Mouse (Mus musculus) midbrain, embryonic 11.5 days (tissue): ENCODE results near the gene Hip1. TPM values are rescaled to one million over a fixed set of nuclear protein-coding genes. Genes with fewer than 3 reads are reported as not detected.

Experiments used
- ATAC-seq: fragments of 200-750 bp; cut with Nextera tagmentation; 2 replicates; pipeline ENCODE4 v1.8.0; 2017; ENCODE audit warnings: moderate TSS enrichment, moderate library complexity; ENCODE audit not compliant: low FRiP score
- DNase-seq: peaks from one replicate; pipeline ENCODE4 v3.0.0; 2015; ENCODE audit warnings: low spot score; ENCODE audit errors: missing footprints
- H3K27ac ChIP-seq: fragments of 300-500 bp; sonication (generic); 2 replicates; pipeline ENCODE4 v1.5.1; 2014; ENCODE audit warnings: low read depth, low read length
- H3K27me3 ChIP-seq: fragments of 300-500 bp; sonication (generic); 2 replicates; pipeline ENCODE4 v1.6.1; 2014; ENCODE audit warnings: mild to moderate bottlenecking, low read length, moderate library complexity, mixed read lengths; ENCODE audit not compliant: control insufficient read depth, insufficient read depth
- H3K36me3 ChIP-seq: fragments of 300-500 bp; sonication (generic); 2 replicates; pipeline ENCODE4 v1.6.1; 2014; ENCODE audit warnings: mild to moderate bottlenecking, low read length, moderate library complexity, mixed read lengths; ENCODE audit not compliant: control insufficient read depth, insufficient read depth
- H3K4me1 ChIP-seq: fragments of 300-500 bp; sonication (generic); 2 replicates; pipeline ENCODE4 v1.6.1; 2014; ENCODE audit warnings: low read length; ENCODE audit not compliant: control insufficient read depth, insufficient read depth
- H3K4me2 ChIP-seq: fragments of 300-500 bp; sonication (generic); 2 replicates; pipeline ENCODE4 v1.6.1; 2014; ENCODE audit warnings: mild to moderate bottlenecking, moderate library complexity
- H3K4me3 ChIP-seq: fragments of 300-500 bp; sonication (generic); 2 replicates; pipeline ENCODE4 v1.5.1; 2014; ENCODE audit warnings: low read depth, low read length
- H3K9ac ChIP-seq: fragments of 300-500 bp; sonication (generic); 2 replicates; pipeline ENCODE4 v1.6.1; 2014; ENCODE audit warnings: low read length
- H3K9me3 ChIP-seq: fragments of 300-500 bp; sonication (generic); 2 replicates; pipeline ENCODE4 v1.6.1; 2016; ENCODE audit warnings: low read length; ENCODE audit not compliant: control insufficient read depth
- WGBS: fragments of 180-500 bp; shearing (Covaris S2); extraction: QIAGEN DNeasy Blood & Tissue Kit; methylation state at CpG from one replicate; pipeline ENCODE4 v1.1.7; 2014; 5-methylcytosine and 5-hydroxymethylcytosine counted together
- microRNA-seq: library from miRNA; unstranded; fragments of <30 nt; microRNA quantifications from one replicate; pipeline ENCODE4, GENCODE M21; 2017
- polyA plus RNA-seq: library from polyadenylated mRNA; unstranded; fragments of >200 nt; fragmentation: Nextera tagmentation; extraction: Ambion mirVana; gene quantifications from 2 replicates; pipeline ENCODE4 v1.2.1, GENCODE M21; 2014

Gene Hip1
- polyA plus RNA-seq, 1 experiment from 2014 or later = 49.4 TPM

DNA sequence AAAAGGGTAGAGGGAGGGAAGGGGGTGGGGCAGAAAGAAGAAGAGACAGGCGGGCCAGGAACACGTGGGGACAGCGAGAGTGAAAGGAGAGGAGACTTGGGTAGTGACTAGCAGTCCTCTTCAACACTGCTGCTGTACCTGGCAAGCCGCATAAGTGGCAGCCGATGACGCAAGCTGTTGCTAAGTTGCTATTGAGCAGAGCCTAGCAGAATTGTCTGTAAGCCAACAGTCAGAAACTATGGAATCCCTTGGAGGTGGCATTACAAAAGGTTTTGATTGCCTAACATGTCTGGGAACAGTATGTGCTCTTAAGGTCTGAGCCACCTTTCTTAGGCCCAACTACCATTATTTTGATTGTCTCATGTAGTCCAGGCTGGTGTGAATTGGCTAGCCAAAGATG lies 176.6 kb downstream of the Hip1 start:
- Histone ChIP-seq H3K4me1 (peaks cover 5% of the 10 kb centered on the region), H3K4me3 (no peak overlapping the region), H3K27me3 (no peaks in the 10 kb centered on the region), H3K9ac (no peak overlapping the region), H3K36me3 (peaks cover 6% of the 10 kb centered on the region), H3K4me2 (no peak overlapping the region), H3K9me3 (no peaks in the 10 kb centered on the region), H3K27ac (no peak overlapping the region)
- ATAC-seq = no peak
- 80% methylated on average over 6 of the region's 6 CpGs for WGBS
- DNase-seq = peak; percentile 79

DNA sequence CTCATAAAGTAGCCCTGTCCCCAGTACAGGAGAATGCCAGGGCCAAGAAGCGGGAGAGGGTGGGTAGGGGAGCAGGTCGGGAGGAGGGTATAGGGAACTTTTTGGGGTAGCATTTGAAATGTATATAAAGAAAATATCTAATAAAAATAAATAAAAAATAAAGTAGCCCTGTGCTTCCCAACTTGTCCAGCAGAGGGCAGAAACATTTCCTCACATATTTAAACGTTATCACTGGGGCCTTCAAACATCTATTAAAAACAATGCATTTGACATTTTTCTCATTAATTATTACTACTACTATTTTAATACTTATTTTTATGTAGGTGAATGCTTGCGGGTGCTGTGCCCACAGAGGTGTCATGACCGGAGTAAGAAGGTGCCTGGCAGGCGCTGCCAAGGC lies 177.1 kb downstream of the Hip1 start:
- Histone ChIP-seq H3K9ac (no peak overlapping the region), H3K4me1 (peaks cover 5% of the 10 kb centered on the region), H3K4me3 (no peak overlapping the region), H3K9me3 (no peaks in the 10 kb centered on the region), H3K27ac (no peak overlapping the region), H3K27me3 (no peaks in the 10 kb centered on the region), H3K36me3 (peaks cover 3% of the 10 kb centered on the region; the same call in 1 of the 2 replicates), H3K4me2 (no peak overlapping the region)
- 53% methylated on average over 6 of the region's 6 CpGs for WGBS
- ATAC-seq (no peak), DNase-seq (peak; percentile 86)

DNA sequence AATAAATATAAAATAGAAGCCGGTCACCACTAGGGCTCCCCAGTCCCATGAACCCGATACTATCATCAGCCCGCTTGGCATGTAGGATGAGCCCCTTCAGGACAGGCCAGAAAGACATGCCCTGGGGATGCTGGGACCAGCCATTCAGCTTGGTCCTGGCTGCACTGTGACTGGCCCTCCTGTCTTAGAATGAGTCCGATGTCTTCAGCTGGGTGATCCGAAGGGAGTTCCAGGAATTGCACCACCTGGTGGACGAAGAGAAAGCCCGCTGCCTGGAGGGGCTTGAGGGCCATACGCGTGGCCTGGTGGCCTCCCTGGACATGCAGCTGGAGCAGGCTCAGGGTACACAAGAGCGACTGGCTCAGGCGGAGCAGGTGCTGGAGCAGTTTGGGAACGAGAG lies 181.4 kb downstream of the Hip1 start:
- H3K9ac ChIP-seq = no peak overlapping the region
- no peaks in the 10 kb centered on the region for H3K9me3 ChIP-seq
- H3K27me3 ChIP-seq = no peaks in the 10 kb centered on the region
- H3K36me3 ChIP-seq = no peaks in the 10 kb centered on the region
- DNase-seq = peak; percentile 92
- WGBS = 26% methylated on average over 12 of the region's 12 CpGs
- peak; percentile 55; the same call in 1 of the 2 replicates for ATAC-seq
- no peaks in the 10 kb centered on the region for H3K4me1 ChIP-seq
- no peak overlapping the region for H3K27ac ChIP-seq
- H3K4me3 ChIP-seq = no peak overlapping the region
- H3K4me2 ChIP-seq = no peak overlapping the region

DNA sequence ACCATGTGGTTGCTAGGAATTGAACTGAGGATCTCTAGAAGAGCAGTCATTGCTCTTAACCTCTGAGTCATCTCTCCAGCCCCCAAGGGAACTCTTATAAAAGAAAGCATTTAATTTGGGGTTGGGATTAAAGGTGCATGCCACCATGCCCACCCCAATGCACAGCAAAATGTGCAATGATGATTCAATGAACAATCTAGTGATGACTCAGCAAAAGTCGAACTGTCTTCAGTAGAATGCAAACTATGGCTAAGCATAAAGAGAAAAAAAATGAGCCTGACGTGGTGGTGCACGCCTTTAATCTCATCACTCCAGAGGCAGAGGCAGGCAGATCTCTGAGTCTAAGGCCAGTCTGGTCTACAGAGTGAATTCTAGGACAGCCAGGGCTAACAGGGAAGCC lies 182.3 kb downstream of the Hip1 start:
- no peak overlapping the region for H3K4me2 ChIP-seq
- no peak overlapping the region for H3K4me3 ChIP-seq
- no peaks in the 10 kb centered on the region for H3K4me1 ChIP-seq
- H3K36me3 ChIP-seq = no peaks in the 10 kb centered on the region
- H3K27me3 ChIP-seq = no peaks in the 10 kb centered on the region
- DNase-seq (no peak), ATAC-seq (no peak)
- no peak overlapping the region for H3K9ac ChIP-seq
- no peaks in the 10 kb centered on the region for H3K9me3 ChIP-seq
- no peak overlapping the region for H3K27ac ChIP-seq
- 89% methylated on average over 3 of the region's 3 CpGs for WGBS

DNA sequence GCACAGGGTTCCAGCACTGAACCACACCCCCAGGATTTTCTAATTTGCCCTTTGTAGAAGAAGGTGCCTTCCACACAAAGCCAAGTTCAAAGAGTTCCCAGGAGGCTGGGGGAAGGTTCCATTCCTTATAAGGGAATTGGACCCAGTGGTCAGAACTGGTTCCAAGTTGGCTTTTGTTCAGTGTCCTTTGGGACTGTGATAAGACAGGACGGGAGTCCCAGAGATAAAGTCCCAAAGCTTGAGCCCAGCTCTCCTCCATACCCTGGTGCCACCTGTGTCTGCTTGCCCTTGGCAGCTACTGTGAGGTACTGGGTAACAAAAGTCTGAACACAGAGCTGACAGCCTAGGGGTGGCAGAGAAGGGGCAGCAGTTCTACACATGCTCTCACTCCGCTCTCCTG lies 185.1 kb downstream of the Hip1 start:
- Histone ChIP-seq H3K4me3 (no peak overlapping the region), H3K4me2 (no peak overlapping the region), H3K4me1 (no peaks in the 10 kb centered on the region), H3K9ac (no peak overlapping the region), H3K36me3 (no peaks in the 10 kb centered on the region), H3K27ac (no peak overlapping the region), H3K27me3 (no peaks in the 10 kb centered on the region), H3K9me3 (no peaks in the 10 kb centered on the region)
- no peak for ATAC-seq
- peak; percentile 41 for DNase-seq
- WGBS = 95% methylated on average over 2 of the region's 2 CpGs

DNA sequence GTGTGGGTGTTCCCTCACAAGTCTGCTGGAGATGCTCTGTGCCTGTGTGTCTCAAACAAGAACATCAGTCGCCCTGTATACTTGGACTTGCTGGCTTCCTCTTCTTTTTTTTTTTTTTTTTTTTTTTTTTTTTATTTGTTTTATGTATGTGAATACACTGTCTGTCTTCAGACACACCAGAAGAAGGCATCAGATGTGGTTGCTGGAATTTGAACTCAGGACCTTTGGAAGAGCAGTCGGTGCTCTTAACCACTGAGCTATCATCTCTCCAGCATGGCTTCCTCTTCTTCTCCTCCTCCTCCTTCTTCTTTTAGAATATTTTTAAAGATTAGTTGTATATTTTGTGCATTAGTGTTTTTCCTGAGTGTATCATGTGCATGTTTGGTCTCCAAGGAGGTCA lies 187.4 kb downstream of the Hip1 start:
- H3K36me3 ChIP-seq = no peaks in the 10 kb centered on the region
- ATAC-seq = 0 out of 2 replicates have a peak, but pooled peaks have one; percentile 73
- 85% methylated on average over 2 of the region's 2 CpGs for WGBS

More for the DNA sequence above, 187.4 kb downstream of the Hip1 start:
- H3K9me3 ChIP-seq = no peaks in the 10 kb centered on the region
- H3K27ac ChIP-seq = no peak overlapping the region
- no peak overlapping the region for H3K9ac ChIP-seq
- no peaks in the 10 kb centered on the region for H3K27me3 ChIP-seq
- no peaks in the 10 kb centered on the region for H3K4me1 ChIP-seq
- no peak overlapping the region for H3K4me3 ChIP-seq
- no peak overlapping the region for H3K4me2 ChIP-seq
- no peak for DNase-seq

Small RNAs within 50 kb of the gene (microRNA-seq; reads per million reads assigned to microRNA genes)
- gene Mir7033 = 1.5 reads per million

Other genes with a start within 250 kb of the Hip1 start
- 0.12 TPM in 1 of 2 replicates, not detected in the other for gene Fkbp6, start 195.1 kb downstream of the Hip1 start, polyA plus RNA-seq
- not detected in 2 replicates for gene Trim50, start 191.8 kb downstream of the Hip1 start, polyA plus RNA-seq
- gene Nsun5, start 175.2 kb downstream of the Hip1 start, polyA plus RNA-seq = 29.6 and 30.0 TPM in 2 replicates
- 14.4 and 17.2 TPM in 2 replicates for gene Pom121, start 150.6 kb downstream of the Hip1 start, polyA plus RNA-seq
- gene Ccl26, start 18.4 kb upstream of the Hip1 start, polyA plus RNA-seq = not detected in 2 replicates
- gene Ccl24, start 27.9 kb upstream of the Hip1 start, polyA plus RNA-seq = 3.3 and 3.5 TPM in 2 replicates
- gene Rhbdd2, start 87.5 kb upstream of the Hip1 start, polyA plus RNA-seq = 55.5 and 58.5 TPM in 2 replicates
- 79.9 and 95.4 TPM in 2 replicates for gene Por, start 124.9 kb upstream of the Hip1 start, polyA plus RNA-seq
- 57.5 and 59.9 TPM in 2 replicates for gene Tmem120a, start 199.3 kb upstream of the Hip1 start, polyA plus RNA-seq
- not detected in 2 replicates for gene Styxl1, start 233.3 kb upstream of the Hip1 start, polyA plus RNA-seq
- gene Mdh2, start 233.4 kb upstream of the Hip1 start, polyA plus RNA-seq = 562 and 580 TPM in 2 replicates